Mouse (Mus musculus): ENCODE results near the gene F2rl2.

DNA sequence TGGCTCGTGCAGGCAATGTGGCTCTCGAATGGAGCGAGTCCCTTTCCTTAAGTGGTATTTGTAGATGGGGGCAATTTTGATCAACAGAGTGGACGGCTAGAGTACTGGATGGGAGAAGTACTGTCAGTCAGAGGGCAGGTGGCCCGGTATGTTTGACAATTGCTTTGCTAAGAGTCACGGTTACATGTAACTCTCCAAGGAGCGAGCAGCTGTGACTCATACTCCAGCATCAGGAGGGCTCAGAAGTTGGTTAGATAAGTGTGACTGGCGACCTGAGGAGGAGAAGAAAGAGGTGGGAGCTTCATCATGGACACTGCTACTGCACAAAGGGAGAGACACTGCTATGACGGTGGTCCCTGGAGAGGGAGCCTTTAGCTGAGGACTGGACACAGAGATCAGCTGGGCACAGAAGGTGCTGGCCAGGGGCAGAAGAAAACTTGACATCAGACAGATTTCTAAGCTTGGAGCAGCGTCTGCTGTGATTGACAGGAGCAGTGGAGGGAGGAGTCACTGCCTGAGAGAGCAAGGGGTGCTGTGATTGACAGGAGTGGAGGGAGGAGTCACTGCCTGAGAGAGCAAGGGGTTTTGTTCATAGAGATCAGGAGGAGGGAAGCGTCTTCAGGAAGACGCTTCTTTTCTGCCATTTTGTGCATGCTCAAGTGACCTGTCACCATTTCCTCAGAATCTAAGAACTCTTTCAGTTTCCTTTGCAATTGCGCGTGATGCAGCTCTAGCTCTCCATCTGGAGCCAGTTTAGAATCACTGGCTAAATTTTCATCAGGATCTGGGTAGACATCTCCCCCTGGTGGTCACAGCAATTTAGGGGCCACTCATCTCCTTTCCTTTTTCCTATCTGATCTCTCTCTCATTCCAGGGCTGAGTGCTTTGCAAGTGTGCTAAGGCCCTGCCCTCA, 22.9 kb downstream of the F2rl2 start:
- no peak for TF ChIP-seq CTCF (IDR thresholded peaks at IDR 0.05; ENCODE audit: borderline replicate concordance, control insufficient read depth, extremely low read depth, insufficient read depth, low read length, poor library complexity)
- TF ChIP-seq POLR2A (IDR thresholded peaks at IDR 0.05; ENCODE audit: control insufficient read depth, extremely low read depth, insufficient read depth, low read length, poor library complexity): no peak

All from thymus, adult 2 months (tissue).